Mouse (Mus musculus): ENCODE data around the gene Dlgap4.

The Dlgap4 gene

DNA sequence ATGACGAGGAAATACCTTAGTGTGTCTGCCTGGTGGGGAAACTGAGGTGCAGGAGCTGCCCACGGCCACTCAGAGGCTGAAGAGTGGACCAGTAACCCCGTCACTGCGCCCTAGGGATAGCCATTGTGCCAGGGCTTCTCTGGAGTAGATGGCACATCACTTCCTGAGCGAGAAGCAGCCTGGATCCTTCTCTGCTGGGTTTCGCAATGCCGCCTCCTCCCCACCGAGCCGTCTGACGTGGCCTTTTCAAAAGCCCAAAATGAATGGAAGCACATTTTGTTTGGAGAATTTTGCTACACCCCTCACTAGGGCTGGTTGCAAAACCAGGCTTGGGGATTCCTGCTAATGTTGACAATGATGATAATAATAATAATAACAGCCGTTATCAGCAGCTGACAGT lies 4.0 kb downstream of the Dlgap4 start:
- DNase-seq (ENCODE audit: low spot score), result no peak

DNA sequence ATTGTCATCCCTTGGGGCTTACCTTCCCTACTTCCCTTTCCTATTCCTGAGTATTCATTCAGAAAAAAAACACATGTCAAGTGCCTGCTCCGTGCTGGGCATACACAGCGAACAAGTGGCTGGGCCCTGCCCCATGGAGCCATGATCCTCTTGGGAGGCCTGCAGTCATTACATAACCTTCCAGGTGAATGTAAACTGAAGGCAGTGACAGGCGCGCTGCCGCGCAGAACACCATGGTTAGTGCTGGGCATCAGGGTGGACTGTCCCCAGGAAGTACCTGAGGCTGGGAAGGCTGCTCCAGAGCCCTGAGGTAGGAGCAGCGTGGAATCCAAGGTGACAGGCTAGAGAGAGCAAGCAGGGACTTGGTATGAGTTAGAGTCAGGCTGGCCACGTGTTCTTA lies 7.4 kb downstream of the Dlgap4 start:
- no peak for DNase-seq (ENCODE audit: low spot score)

- DNase-seq (ENCODE audit: low spot score), result no peak
These were observed 7.9 kb downstream of the Dlgap4 start for GRCm38 (mm10) chr2:156621449-156621848.

GRCm38 (mm10) chr2:156622192-156622591 lies 8.7 kb downstream of the Dlgap4 start:
- no peak for DNase-seq (ENCODE audit: low spot score)

GRCm38 (mm10) chr2:156623246-156623645 lies 9.7 kb downstream of the Dlgap4 start:
- DNase-seq (ENCODE audit: low spot score), result no peak

DNA sequence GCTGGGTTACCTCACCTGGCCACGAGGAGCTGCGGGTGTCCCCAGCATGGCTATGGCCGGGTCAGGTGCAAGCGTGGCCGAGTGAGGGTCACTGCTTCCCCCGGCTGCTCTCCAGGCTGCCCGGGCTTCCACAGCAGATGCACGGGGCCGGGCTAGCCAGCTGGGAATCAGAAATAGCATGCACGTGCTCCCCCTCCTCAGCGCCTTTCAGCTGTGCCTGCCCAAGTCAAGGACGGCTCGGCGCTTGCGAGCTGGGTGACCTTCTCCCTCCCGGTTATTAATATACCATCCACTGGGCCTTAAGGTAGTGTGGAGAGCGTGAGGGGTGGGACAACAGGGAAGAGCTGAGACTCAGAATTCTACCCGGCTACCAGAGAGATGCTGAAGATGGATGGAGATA lies 11.8 kb downstream of the Dlgap4 start:
- no peak for DNase-seq (ENCODE audit: low spot score)

- DNase-seq (ENCODE audit: low spot score), result no peak
These were observed 12.6 kb downstream of the Dlgap4 start for GRCm38 (mm10) chr2:156626119-156626518.

GRCm38 (mm10) chr2:156626544-156626943 lies 13.0 kb downstream of the Dlgap4 start:
- DNase-seq (ENCODE audit: low spot score), result no peak

DNA sequence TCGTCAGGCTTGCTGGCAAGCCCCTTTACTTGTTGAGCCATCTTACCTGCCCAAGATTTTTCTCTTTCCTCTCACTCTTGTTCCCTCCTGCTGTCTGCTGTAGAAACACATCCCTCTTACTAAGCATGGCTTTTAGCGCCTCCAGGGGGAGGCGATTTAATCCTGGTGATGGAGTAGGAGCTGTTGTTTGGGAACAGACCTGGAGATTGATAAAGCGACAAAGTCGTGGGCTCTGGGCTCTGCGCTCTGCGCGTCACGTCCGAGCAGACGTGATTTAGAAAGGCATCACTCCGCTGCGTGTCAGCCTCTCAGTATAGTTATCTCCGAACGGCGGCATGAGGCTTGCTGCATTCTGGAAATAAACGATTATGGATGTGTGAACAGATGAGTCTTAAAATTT lies 14.4 kb downstream of the Dlgap4 start:
- DNase-seq (ENCODE audit: low spot score), result no peak

DNA sequence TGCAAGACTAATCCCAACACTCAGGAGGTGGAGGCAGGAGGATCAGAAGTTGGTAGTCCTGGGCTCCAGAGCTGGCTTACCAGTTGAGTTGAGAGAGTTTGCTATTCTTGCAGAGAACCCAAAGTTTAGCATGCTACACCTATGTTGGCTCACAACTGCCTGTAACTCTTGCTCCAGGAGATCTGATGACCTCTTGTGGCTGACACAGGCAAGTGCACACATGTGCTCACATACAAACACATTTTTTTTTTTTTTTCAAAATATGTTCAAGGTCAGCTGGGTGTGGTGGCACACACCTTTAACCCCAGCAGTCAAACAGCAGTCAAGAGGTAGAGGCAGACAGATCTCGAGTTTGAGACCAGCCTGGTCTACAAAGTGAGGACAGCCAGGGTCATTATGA lies 16.8 kb downstream of the Dlgap4 start:
- no peak for DNase-seq (ENCODE audit: low spot score)

DNA sequence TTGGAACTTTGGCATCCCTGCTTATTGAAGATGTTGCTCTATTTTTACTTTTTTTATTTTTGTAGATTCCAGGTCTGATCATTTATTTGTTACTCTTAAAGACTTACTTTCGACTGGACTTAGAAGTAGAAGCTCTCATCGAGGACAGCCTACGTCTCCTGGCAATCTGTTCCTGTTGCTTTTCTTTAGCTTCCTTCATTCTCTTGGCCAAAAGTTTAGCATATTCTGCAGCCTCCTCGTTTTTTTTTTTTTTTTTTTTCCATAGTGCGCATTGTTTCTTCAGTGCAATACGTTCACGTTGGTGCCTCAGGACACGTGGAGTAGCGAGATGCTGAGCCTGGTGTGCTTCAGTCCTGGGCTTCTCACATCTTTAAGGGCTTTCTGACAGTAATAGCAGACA lies 19.2 kb downstream of the Dlgap4 start:
- no peak for DNase-seq (ENCODE audit: low spot score)

- DNase-seq (ENCODE audit: low spot score), result no peak
These were observed 21.6 kb downstream of the Dlgap4 start for GRCm38 (mm10) chr2:156635091-156635490.

GRCm38 (mm10) chr2:156641141-156641540 lies 27.6 kb downstream of the Dlgap4 start:
- DNase-seq (ENCODE audit: low spot score), result no peak

DNA sequence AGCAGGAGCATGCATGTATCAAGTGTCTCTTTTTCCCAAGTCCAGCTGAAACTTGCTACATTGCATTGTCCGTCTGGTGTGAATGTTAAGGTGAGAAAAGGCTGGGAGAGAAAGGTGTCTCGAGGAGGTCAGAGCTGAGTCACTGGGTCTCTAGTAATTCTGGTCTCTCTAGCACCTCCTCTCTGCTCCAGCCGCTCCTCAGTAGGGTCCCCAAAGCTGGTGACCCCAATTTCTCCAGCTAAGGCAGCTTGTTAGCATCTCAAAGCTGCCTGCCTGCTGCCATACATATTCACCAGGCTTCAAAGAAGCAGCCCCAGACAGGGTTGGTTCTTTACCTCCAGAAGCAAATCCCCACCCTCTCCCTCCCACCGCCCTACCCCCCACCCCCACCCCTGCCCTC lies 29.4 kb downstream of the Dlgap4 start:
- no peak for DNase-seq (ENCODE audit: low spot score)

DNA sequence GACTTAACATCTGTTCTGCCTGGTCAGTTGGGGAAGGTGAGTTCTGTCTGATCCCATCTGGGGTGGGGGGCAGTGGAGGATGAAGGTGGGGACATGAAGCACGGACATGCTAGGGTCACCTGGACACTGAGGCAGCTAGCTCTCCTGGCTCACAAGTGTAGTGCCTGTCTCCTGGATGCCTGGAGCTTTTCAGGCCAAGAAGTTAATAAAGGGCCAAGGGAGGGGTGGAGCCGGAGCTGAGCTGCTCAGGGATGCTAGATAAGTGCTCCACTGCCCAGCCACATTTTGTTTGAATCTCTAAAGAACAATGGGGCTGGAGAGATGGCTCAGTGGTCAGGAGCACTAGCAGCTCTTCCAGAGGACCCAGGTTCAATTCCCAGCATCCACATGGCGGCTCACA lies 29.9 kb downstream of the Dlgap4 start:
- no peak for DNase-seq (ENCODE audit: low spot score)

GRCm38 (mm10) chr2:156645145-156645544 lies 31.6 kb downstream of the Dlgap4 start:
- DNase-seq (ENCODE audit: low spot score), result no peak

GRCm38 (mm10) chr2:156646877-156647276 lies 33.4 kb downstream of the Dlgap4 start:
- no peak for DNase-seq (ENCODE audit: low spot score)

- DNase-seq (ENCODE audit: low spot score), result no peak
These were observed 34.5 kb downstream of the Dlgap4 start for GRCm38 (mm10) chr2:156648042-156648441.

- no peak for DNase-seq (ENCODE audit: low spot score)
These were observed 35.9 kb downstream of the Dlgap4 start for GRCm38 (mm10) chr2:156649450-156649849.

- DNase-seq (ENCODE audit: low spot score), result no peak
These were observed 37.5 kb downstream of the Dlgap4 start for GRCm38 (mm10) chr2:156651019-156651418.

DNA sequence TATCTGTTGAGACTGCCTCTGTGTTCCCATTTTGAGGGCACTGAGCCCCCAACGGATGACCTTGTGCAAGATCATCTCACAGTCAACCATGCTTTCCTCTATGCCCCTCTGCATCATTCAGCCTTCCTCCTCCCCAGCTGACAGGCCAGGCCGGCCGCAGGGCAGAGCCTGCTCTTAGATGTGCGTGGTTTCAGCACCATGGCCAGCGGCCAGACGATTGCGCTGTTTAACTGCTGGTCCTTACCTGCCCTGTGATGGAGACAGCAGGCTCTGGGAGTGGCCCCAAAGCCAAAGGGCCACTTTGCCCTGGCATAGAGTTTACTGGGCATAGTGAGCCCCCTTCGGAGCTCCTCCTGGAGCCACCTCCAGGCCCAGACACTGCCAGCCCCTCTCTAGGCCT lies 39.3 kb downstream of the Dlgap4 start:
- DNase-seq (ENCODE audit: low spot score), result peak; percentile 33

- DNase-seq (ENCODE audit: low spot score), result no peak
These were observed 40.6 kb downstream of the Dlgap4 start for GRCm38 (mm10) chr2:156654148-156654547.

GRCm38 (mm10) chr2:156655626-156656025 lies 42.1 kb downstream of the Dlgap4 start:
- DNase-seq (ENCODE audit: low spot score), result no peak

DNA sequence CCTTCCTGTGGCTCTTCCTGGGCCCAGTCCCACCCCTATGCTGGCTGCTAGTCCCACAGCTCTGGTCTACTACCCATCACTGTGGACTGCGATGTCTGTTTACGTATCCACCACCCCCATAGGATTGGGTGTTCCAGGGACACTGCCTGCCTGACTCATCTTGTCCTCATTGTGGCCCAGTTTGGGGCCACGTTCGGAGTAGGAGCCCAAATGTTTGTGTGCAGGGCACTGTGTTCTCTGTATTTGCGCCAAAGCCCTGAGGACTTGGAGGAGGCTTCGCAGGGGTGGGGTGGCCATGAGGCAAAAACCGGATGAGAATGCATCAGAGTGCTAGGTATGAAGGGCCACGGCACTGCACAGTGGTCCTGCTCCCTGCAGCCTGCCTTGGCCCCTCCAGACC lies 44.0 kb downstream of the Dlgap4 start:
- DNase-seq (ENCODE audit: low spot score), result no peak

DNA sequence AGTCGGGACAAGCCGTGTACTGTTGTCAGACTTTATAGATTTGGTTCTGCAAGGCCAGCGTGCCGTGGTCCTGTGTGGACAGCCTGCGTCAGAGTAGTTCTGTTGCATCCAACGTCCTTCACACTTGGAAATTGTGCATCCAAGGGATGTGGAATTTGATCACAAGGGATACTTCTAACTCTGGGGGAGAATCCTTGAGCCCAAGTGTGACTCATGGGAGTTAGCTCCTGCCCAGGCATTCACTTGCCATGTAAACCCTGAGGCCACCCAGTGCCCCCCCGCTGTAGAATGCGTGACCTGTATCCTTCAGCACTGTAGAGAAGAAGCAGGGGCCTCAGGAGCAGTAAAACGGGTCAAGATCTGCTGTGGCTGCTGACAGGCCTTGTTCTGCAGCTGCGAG lies 44.7 kb downstream of the Dlgap4 start:
- no peak for DNase-seq (ENCODE audit: low spot score)
